Mouse (Mus musculus): ENCODE measurements around the gene Togaram2.
"Not testable (repeated sequence)": the region's sequence is repeated elsewhere in the genome, so short reads cannot be mapped to it uniquely, and the experiment has no call there.

Togaram2 gene

GRCm38 (mm10) chr17:71673092-71673491 is at the start of gene Togaram2:
Gene Togaram2, plus strand, starts transcription at chr17:71673261.
- DNase-seq (ENCODE audit: low spot score in 2 of 2), result no peak

GRCm38 (mm10) chr17:71631806-71632205 is 41.3 kb upstream of the Togaram2 start:
- no peak for DNase-seq (ENCODE audit: low spot score in 2 of 2)

GRCm38 (mm10) chr17:71633350-71633749 is 39.7 kb upstream of the Togaram2 start:
- DNase-seq (ENCODE audit: low spot score in 2 of 2), result no peak

- DNase-seq (ENCODE audit: low spot score in 2 of 2), result no peak
These were observed 36.3 kb upstream of the Togaram2 start for GRCm38 (mm10) chr17:71636786-71637185.

- no peak for DNase-seq (ENCODE audit: low spot score in 2 of 2)
These were observed 35.3 kb upstream of the Togaram2 start for GRCm38 (mm10) chr17:71637750-71638265.

GRCm38 (mm10) chr17:71639056-71639455 is 34.0 kb upstream of the Togaram2 start:
- not testable (repeated sequence) for DNase-seq (ENCODE audit: low spot score in 2 of 2)

GRCm38 (mm10) chr17:71640421-71641085 is 32.5 kb upstream of the Togaram2 start:
- peak in 1 of 2 experiments; percentile 35 for DNase-seq (ENCODE audit: low spot score in 2 of 2)

GRCm38 (mm10) chr17:71642190-71642589 is 30.9 kb upstream of the Togaram2 start:
- no peak for DNase-seq (ENCODE audit: low spot score in 2 of 2)

GRCm38 (mm10) chr17:71650011-71650410 is 23.1 kb upstream of the Togaram2 start:
- no peak for DNase-seq (ENCODE audit: low spot score in 2 of 2)

GRCm38 (mm10) chr17:71652495-71652894 is 20.6 kb upstream of the Togaram2 start:
- DNase-seq (ENCODE audit: low spot score in 2 of 2), result no peak

- no peak for DNase-seq (ENCODE audit: low spot score in 2 of 2)
These were observed 20.1 kb upstream of the Togaram2 start for GRCm38 (mm10) chr17:71652934-71653333.

- DNase-seq (ENCODE audit: low spot score in 2 of 2), result no peak
These were observed 15.5 kb upstream of the Togaram2 start for GRCm38 (mm10) chr17:71657521-71657920.

GRCm38 (mm10) chr17:71658666-71659065 is 14.4 kb upstream of the Togaram2 start:
- DNase-seq (ENCODE audit: low spot score in 2 of 2), result no peak

- no peak for DNase-seq (ENCODE audit: low spot score in 2 of 2)
These were observed 12.7 kb upstream of the Togaram2 start for GRCm38 (mm10) chr17:71660390-71660789.

- peak; percentile 63 to 80 for DNase-seq (ENCODE audit: low spot score in 2 of 2)
These were observed 10.3 kb upstream of the Togaram2 start for GRCm38 (mm10) chr17:71662751-71663250.

GRCm38 (mm10) chr17:71663491-71663890 is 9.6 kb upstream of the Togaram2 start:
- DNase-seq (ENCODE audit: low spot score in 2 of 2), result no peak

- no peak for DNase-seq (ENCODE audit: low spot score in 2 of 2)
These were observed 8.9 kb upstream of the Togaram2 start for GRCm38 (mm10) chr17:71664172-71664571.

GRCm38 (mm10) chr17:71665201-71665600 is 7.9 kb upstream of the Togaram2 start:
- DNase-seq (ENCODE audit: low spot score in 2 of 2), result no peak

GRCm38 (mm10) chr17:71669511-71669910 is 3.5 kb upstream of the Togaram2 start:
- no peak for DNase-seq (ENCODE audit: low spot score in 2 of 2)

- DNase-seq (ENCODE audit: low spot score in 2 of 2), result no peak
These were observed 1.1 kb upstream of the Togaram2 start for GRCm38 (mm10) chr17:71671840-71672546.

GRCm38 (mm10) chr17:71673936-71674335 is 875 bp downstream of the Togaram2 start:
- DNase-seq (ENCODE audit: low spot score in 2 of 2), result no peak

GRCm38 (mm10) chr17:71674886-71675285 is 1.8 kb downstream of the Togaram2 start:
- DNase-seq (ENCODE audit: low spot score in 2 of 2), result no peak

- DNase-seq (ENCODE audit: low spot score in 2 of 2), result no peak
These were observed 8.6 kb downstream of the Togaram2 start for GRCm38 (mm10) chr17:71681666-71682065.
